Mouse (Mus musculus): ENCODE measurements around the gene Mta3. TPM values are rescaled to one million over a fixed set of nuclear protein-coding genes. Genes with fewer than 3 reads are reported as not detected.

Mta3 gene
- total RNA-seq, 2 experiments from 2014 or later = 7.6 to 9.7 TPM

Other genes with a start within 250 kb of the Mta3 start
- 100 to 1,000 TPM; 134 to 136 TPM for gene Cox7a2l, start 188.8 kb upstream of the Mta3 start, total RNA-seq (2021)
- not detected for gene Kcng3, start 74.3 kb upstream of the Mta3 start, total RNA-seq (2021)
- gene Haao, start 141.8 kb downstream of the Mta3 start, total RNA-seq (2021) = not detected